ENCODE assay signal across 8 mouse cellular contexts in genomic region chr14:62292488-62293339, GRCm38 (mm10). TPM values are rescaled to one million over a fixed set of nuclear protein-coding genes. Genes with fewer than 3 reads are reported as not detected.
DNase-seq lines count a peak whose midpoint lies in the region; ATAC-seq and TF ChIP-seq lines count a peak whose summit lies in the region.

Gene Rnaseh2b (plus strand): TSS chr14:62292589.
Gene Dleu7 (minus strand): TSS chr14:62293047.

- peak within 1 kb of the TSS; percentile 75 for H3K9ac ChIP-seq in lung, embryonic 16.5 days (ENCODE audit: low read length)
- peak within 1 kb of the TSS; percentile 52 for H3K9ac ChIP-seq in heart, adult 2 months (ENCODE audit: low read depth, low read length)
- H3K9ac ChIP-seq in limb, embryonic 14.5 days (ENCODE audit: low read depth, low read length, severe bottlenecking) = peak within 1 kb of the TSS; percentile 64
- H3K9ac ChIP-seq in neural tube, embryonic 13.5 days = peak within 1 kb of the TSS; percentile 84

- peak within 1 kb of the TSS; percentile 55 for H3K4me3 ChIP-seq in lung, embryonic 16.5 days (ENCODE audit: low read length)
- peak within 1 kb of the TSS; percentile 44 for H3K4me3 ChIP-seq in cortical plate, adult 2 months (ENCODE audit: insufficient read depth, low read length)
- H3K4me3 ChIP-seq in heart, adult 2 months = peak within 1 kb of the TSS; percentile 44
- H3K4me3 ChIP-seq in limb, embryonic 14.5 days (replicated peaks; ENCODE audit: low read length) = peak within 1 kb of the TSS; percentile 43
- H3K4me3 ChIP-seq in neural tube, embryonic 13.5 days = peak within 1 kb of the TSS; percentile 57

- TF ChIP-seq POLR2A in cortical plate, adult 2 months (IDR thresholded peaks at IDR 0.05; ENCODE audit: extremely low read depth, insufficient read depth, low read length) = no peak
- TF ChIP-seq POLR2A in heart, adult 2 months (IDR thresholded peaks at IDR 0.05; ENCODE audit: insufficient read depth, low read depth, low read length) = no peak
- TF ChIP-seq POLR2A in limb, embryonic 14.5 days (IDR thresholded peaks at IDR 0.05; ENCODE audit: borderline replicate concordance, extremely low read depth, insufficient read depth, insufficient read length) = no peak

- no peak for TF ChIP-seq CTCF in cortical plate, adult 2 months (IDR thresholded peaks at IDR 0.05; ENCODE audit: extremely low read depth, insufficient read depth, low read length)
- TF ChIP-seq CTCF in heart, adult 2 months (IDR thresholded peaks at IDR 0.05) = no peak

- no peak for DNase-seq in lung, postnatal 25 days (ENCODE audit: low spot score)
- peak; percentile 16 to 19 for DNase-seq in heart, adult 2 months
- peak; percentile 54 for DNase-seq in kidney, adult 18-20 months
- peak; percentile 52 for DNase-seq in limb, embryonic 14.5 days (ENCODE audit: low spot score)
- peak; percentile 79 for DNase-seq in yolk sac, embryonic 10.5 days (ENCODE audit: low spot score)

- under 1% methylated on average over 51 of the region's 60 CpGs for WGBS in lung, embryonic 16.5 days
- 5% methylated on average over 60 of the region's 60 CpGs for WGBS in heart, adult 2 months
- WGBS in limb, embryonic 14.5 days = under 1% methylated on average over 52 of the region's 60 CpGs
- under 1% methylated on average over 58 of the region's 60 CpGs for WGBS in neural tube, embryonic 13.5 days

- H3K79me2 ChIP-seq in heart, adult 2 months (replicated peaks; ENCODE audit: control insufficient read depth, insufficient read depth, low read length) = no peaks in the 10 kb centered on the region

- ATAC-seq in lung, embryonic 16.5 days (ENCODE audit: low read depth) = peak; percentile 68
- ATAC-seq in limb, embryonic 14.5 days (ENCODE audit: low FRiP score, low read depth) = peak; percentile 80
- peak; percentile 94 for ATAC-seq in neural tube, embryonic 13.5 days (ENCODE audit: low read depth)

- H3K4me2 ChIP-seq in lung, embryonic 16.5 days (ENCODE audit: low read depth, low read length) = peak within 1 kb of the TSS; percentile 100
- peak within 1 kb of the TSS; percentile 98 for H3K4me2 ChIP-seq in limb, embryonic 14.5 days (replicated peaks; ENCODE audit: low read depth, low read length, severe bottlenecking)
- peak within 1 kb of the TSS; percentile 99 for H3K4me2 ChIP-seq in neural tube, embryonic 13.5 days

- intact Hi-C loops in heart, adult 2 months (cut with DNase I) = no loop called here

- H3K4me1 ChIP-seq in lung, embryonic 16.5 days (replicated peaks; ENCODE audit: control insufficient read depth, insufficient read depth, low read length) = peaks cover 10% of the 10 kb centered on the region
- no peaks in the 10 kb centered on the region for H3K4me1 ChIP-seq in cortical plate, adult 2 months (ENCODE audit: control insufficient read depth, insufficient read depth, low read length)
- peaks cover 2% of the 10 kb centered on the region; the same call in 1 of the 2 replicates for H3K4me1 ChIP-seq in heart, adult 2 months (ENCODE audit: control insufficient read depth, insufficient read depth, low read length)
- peaks cover 10% of the 10 kb centered on the region for H3K4me1 ChIP-seq in limb, embryonic 14.5 days (ENCODE audit: control insufficient read depth, insufficient read depth, low read length)
- H3K4me1 ChIP-seq in neural tube, embryonic 13.5 days (replicated peaks) = peaks cover 14% of the 10 kb centered on the region; the same call in 1 of the 2 replicates

- no peaks in the 10 kb centered on the region for H3K36me3 ChIP-seq in lung, embryonic 16.5 days (ENCODE audit: control insufficient read depth, insufficient read depth, low read length)
- H3K36me3 ChIP-seq in heart, adult 2 months (ENCODE audit: control insufficient read depth, insufficient read depth, low read length) = no peaks in the 10 kb centered on the region
- H3K36me3 ChIP-seq in limb, embryonic 14.5 days (ENCODE audit: control insufficient read depth, insufficient read depth, low read length) = no peaks in the 10 kb centered on the region
- H3K36me3 ChIP-seq in neural tube, embryonic 13.5 days = no peaks in the 10 kb centered on the region

- no peak for TF ChIP-seq EP300 in heart, adult 2 months (IDR thresholded peaks at IDR 0.05; ENCODE audit: insufficient read depth, low read depth, low read length)

- no peak within 1 kb of the TSS for H3K27ac ChIP-seq in lung, embryonic 16.5 days (ENCODE audit: low read length)
- H3K27ac ChIP-seq in cortical plate, adult 2 months (ENCODE audit: insufficient read depth, low read length) = no peak within 1 kb of the TSS
- no peak within 1 kb of the TSS for H3K27ac ChIP-seq in heart, adult 2 months
- H3K27ac ChIP-seq in limb, embryonic 14.5 days (replicated peaks; ENCODE audit: low read depth, low read length) = no peak within 1 kb of the TSS
- peak within 1 kb of the TSS; percentile 61 for H3K27ac ChIP-seq in neural tube, embryonic 13.5 days (replicated peaks)

- H3K27me3 ChIP-seq in lung, embryonic 16.5 days (ENCODE audit: control insufficient read depth, insufficient read depth, low read depth, low read length) = no peaks in the 10 kb centered on the region
- H3K27me3 ChIP-seq in heart, adult 2 months (ENCODE audit: control insufficient read depth, insufficient read depth, low read length) = no peaks in the 10 kb centered on the region
- H3K27me3 ChIP-seq in limb, embryonic 14.5 days (ENCODE audit: control insufficient read depth, insufficient read depth, low read length) = no peaks in the 10 kb centered on the region
- H3K27me3 ChIP-seq in neural tube, embryonic 13.5 days = peaks cover 4% of the 10 kb centered on the region; the same call in 1 of the 2 replicates

- H3K9me3 ChIP-seq in lung, embryonic 16.5 days (ENCODE audit: control insufficient read depth, low read length) = no peaks in the 10 kb centered on the region
- H3K9me3 ChIP-seq in limb, embryonic 14.5 days (ENCODE audit: control insufficient read depth, low read length) = no peaks in the 10 kb centered on the region
- no peaks in the 10 kb centered on the region for H3K9me3 ChIP-seq in neural tube, embryonic 13.5 days

RNA-seq across cellular contexts. Expression of gene Rnaseh2b, which starts in this region (rescaled TPM):
- polyA plus RNA-seq in lung, embryonic 16.5 days (2015; fragmentation: Nextera tagmentation; extraction: Ambion mirVana) = 57.5 and 60.5 TPM in 2 replicates
- 11.4 and 11.5 TPM in 2 replicates for polyA plus RNA-seq in cortical plate, adult 2 months (2012; rRNA removed)
- 1 to 10 TPM; 9.3 to 9.8 TPM for total RNA-seq in heart, adult 2 months (2021)
- polyA plus RNA-seq in heart, adult 2 months (2012; rRNA removed) = 3.3 and 5.0 TPM in 2 replicates
- polyA plus RNA-seq in limb, embryonic 14.5 days (2012; rRNA removed) = 17.4 and 29.6 TPM in 2 replicates
- polyA plus RNA-seq in limb, embryonic 14.5 days (2014; fragmentation: Nextera tagmentation; extraction: Ambion mirVana) = 58.8 and 64.3 TPM in 2 replicates
- polyA plus RNA-seq in neural tube, embryonic 13.5 days (2015; fragmentation: Nextera tagmentation; extraction: Ambion mirVana) = 26.9 and 31.0 TPM in 2 replicates

RNA-seq across cellular contexts. Expression of gene Dleu7, which starts in this region (rescaled TPM):
- polyA plus RNA-seq in lung, embryonic 16.5 days (2015; fragmentation: Nextera tagmentation; extraction: Ambion mirVana) = 0.54 and 0.60 TPM in 2 replicates
- 9.0 and 9.2 TPM in 2 replicates for polyA plus RNA-seq in cortical plate, adult 2 months (2012; rRNA removed)
- not detected for total RNA-seq in heart, adult 2 months (2021)
- polyA plus RNA-seq in heart, adult 2 months (2012; rRNA removed) = 0.23 TPM in 1 of 2 replicates, not detected in the other
- polyA plus RNA-seq in limb, embryonic 14.5 days (2012; rRNA removed) = 1.5 and 2.7 TPM in 2 replicates
- polyA plus RNA-seq in limb, embryonic 14.5 days (2014; fragmentation: Nextera tagmentation; extraction: Ambion mirVana) = 1.6 and 2.4 TPM in 2 replicates
- 7.4 and 11.1 TPM in 2 replicates for polyA plus RNA-seq in neural tube, embryonic 13.5 days (2015; fragmentation: Nextera tagmentation; extraction: Ambion mirVana)
